Mouse (Mus musculus): ENCODE results near the gene Snx8.
"Not testable (repeated sequence)": the region's sequence is repeated elsewhere in the genome, so short reads cannot be mapped to it uniquely, and the experiment has no call there.

GRCm38 (mm10) chr5:140368126-140368525 is 20.9 kb downstream of the Snx8 start:
- not testable (repeated sequence) for TF ChIP-seq NELFE (IDR thresholded peaks at IDR 0.05; ENCODE audit: low read depth, low read length); CTCF (IDR thresholded peaks at IDR 0.05 in 2 of 3, conservative IDR thresholded peaks at IDR 0.05 in 1 of 3; ENCODE audit: control insufficient read depth in 1 of 3, insufficient read depth in 1 of 3, low read depth in 2 of 3, low read length in 3 of 3, poor library complexity in 1 of 3, severe bottlenecking in 1 of 3); CHD1 (IDR thresholded peaks at IDR 0.05; ENCODE audit: low read depth, low read length); ZMIZ1 (IDR thresholded peaks at IDR 0.05; ENCODE audit: low read depth, low read length); EP300 (IDR thresholded peaks at IDR 0.05; ENCODE audit: low read depth in 1 of 2, low read length in 2 of 2); KAT2A (conservative IDR thresholded peaks at IDR 0.05; ENCODE audit: low read depth, low read length); CHD2 (IDR thresholded peaks at IDR 0.05; ENCODE audit: low read length); POLR2A (IDR thresholded peaks at IDR 0.05; ENCODE audit: control insufficient read depth in 1 of 2, insufficient read depth in 1 of 2, low read depth in 1 of 2, low read length in 2 of 2, poor library complexity in 1 of 2); MEF2A (IDR thresholded peaks at IDR 0.05; ENCODE audit: extremely low read depth, insufficient replicate concordance, low read depth, low read length, poor library complexity, severe bottlenecking); TAL1 (IDR thresholded peaks at IDR 0.05; ENCODE audit: low read length)
